Mouse (Mus musculus): ENCODE data around the gene Bfsp2.

DNA sequence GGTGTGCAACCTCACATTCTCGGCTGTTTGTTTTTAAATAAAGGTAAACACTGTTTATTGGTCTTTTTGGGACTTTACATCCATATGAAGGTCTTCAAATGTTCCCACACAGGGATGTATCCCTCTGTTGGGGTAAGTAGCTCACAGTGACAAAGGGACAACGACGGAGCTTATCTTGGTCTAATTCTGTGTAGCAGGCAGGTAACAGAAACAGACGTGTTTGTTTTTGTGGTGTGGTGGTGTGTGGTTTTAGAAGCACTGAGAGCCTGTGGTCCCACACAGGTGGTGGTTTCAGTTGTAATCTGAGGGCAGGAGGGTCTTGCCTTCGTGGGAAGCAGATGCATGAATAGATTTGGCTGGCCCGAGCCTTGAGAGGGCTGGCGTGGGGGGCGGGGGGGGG lies 56.3 kb downstream of the Bfsp2 start:
- TF ChIP-seq CTCF (IDR thresholded peaks at IDR 0.05; ENCODE audit: low read depth, low read length) (no peak), POLR2A (IDR thresholded peaks at IDR 0.05; ENCODE audit: borderline replicate concordance, low read depth, low read length) (no peak)

Data from bone marrow macrophage, adult 2 months (primary cell).